Mouse (Mus musculus): ENCODE measurements around the gene Nlrx1. TPM values are rescaled to one million over a fixed set of nuclear protein-coding genes. Genes with fewer than 3 reads are reported as not detected.
A peak's percentile ranks its signal among the peaks of the same experiment; 100 is the strongest.
"Not testable (repeated sequence)": the region's sequence is repeated elsewhere in the genome, so short reads cannot be mapped to it uniquely, and the experiment has no call there.

Nlrx1 gene
- 10 to 100 TPM; 18.6 to 21.1 TPM for total RNA-seq (2021)
- long read RNA-seq, experiment 1, partial matches to known transcripts = 3 of 15 reads
- long read RNA-seq, experiment 1, other reads (novel, unspliced or antisense) = 12 of 15 reads
- long read RNA-seq, experiment 2, partial matches to known transcripts = 6 of 21 reads
- long read RNA-seq, experiment 2, other reads (novel, unspliced or antisense) = 15 of 21 reads

DNA sequence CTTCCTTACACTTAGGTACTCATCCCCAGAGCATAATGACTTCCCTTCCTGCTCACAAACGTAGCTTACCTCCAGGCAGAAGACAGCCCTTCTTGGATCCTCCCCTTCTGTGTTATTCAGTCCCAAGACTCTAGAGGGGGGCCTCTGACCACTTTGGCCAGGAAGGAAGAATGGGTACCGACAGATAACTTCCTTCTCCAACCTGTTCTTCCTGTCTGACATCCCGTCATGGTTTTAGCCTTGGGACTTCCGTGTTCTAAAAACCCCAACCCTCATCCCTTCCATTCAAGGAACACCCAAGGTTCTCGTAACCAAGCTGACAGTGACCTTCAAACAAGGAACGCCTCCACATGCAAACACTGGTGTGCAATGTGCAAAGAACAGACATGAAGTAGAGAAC lies at the start of gene Nlrx1:
TSS of gene Nlrx1 (minus strand) at position 168 of the 400 bp plus-strand sequence.
- DNase-seq = no peak

GRCm38 (mm10) chr9:44317452-44317851 lies 49.1 kb upstream of the Nlrx1 start:
- no peak for DNase-seq

DNA sequence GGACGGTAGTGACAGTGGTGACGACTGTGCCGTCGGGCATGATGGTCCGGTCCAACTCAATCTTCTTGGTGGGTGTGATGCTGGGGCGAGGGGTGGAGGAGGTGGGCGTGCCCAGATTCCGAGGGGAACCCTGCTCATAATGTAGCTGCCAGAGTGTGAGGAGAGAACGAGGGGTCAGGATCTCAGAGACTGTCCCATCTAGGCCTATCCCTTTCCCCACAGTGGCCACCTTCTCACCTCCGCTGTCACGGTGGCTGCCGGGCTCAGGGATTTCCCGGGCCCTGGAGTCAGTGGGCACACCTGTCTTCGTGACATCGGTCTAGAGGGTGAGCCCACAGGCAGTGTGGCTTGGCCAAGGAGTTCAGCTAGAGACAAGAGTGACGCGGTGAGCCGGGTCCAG lies 46.5 kb upstream of the Nlrx1 start:
- no peak for DNase-seq

GRCm38 (mm10) chr9:44314257-44314547 lies 45.8 kb upstream of the Nlrx1 start:
- no peak for DNase-seq

- DNase-seq = no peak
These were observed 45.3 kb upstream of the Nlrx1 start for GRCm38 (mm10) chr9:44313476-44314256.

DNA sequence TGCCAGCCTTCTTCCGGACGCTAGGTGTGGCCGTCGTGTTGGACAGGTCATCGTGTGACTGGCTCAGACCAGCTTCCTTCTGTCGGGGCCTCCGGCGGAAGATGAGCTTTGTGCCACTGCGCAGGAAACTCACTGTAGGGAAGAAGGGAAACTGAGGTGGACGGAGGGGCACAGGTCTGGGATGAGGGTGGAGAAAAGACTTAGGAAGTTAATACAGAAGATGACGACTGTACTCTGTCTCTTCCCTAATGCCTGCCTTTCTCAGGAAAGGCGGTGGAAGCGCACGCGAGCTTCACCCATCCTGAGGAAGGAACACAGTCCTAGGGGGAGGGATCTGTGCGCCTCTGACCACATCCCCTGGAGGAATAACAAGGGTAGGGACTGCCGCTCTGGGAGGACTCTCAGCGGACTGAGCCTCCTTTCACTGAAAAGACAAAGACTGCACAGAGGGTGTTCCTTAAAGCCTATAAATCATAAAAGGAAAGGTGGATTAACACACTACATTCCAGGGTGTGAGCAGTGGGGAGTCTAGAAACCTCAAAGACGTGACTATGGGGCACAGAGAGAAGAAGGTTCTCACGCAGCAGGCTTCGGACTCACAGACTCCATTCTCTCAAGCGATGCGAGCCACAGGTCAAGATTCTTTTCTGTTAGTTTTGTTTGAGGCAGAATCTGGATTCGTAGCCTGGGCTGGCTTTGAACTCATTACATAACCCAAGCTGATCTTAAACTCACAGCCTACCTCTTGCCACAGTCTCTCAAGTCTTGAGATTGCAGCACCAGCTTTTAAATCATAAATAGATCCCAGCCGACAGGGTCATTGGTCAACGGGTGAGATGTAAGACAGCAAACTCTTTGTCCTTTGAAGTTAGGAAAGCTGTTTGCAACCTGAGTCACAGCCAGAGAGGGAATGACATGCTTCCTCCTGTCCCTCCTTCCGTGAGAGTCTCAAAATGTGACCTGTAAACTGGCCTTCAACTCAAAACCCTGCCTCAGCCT lies 43.0 kb upstream of the Nlrx1 start:
- DNase-seq = no peak

- no peak for DNase-seq
These were observed 42.3 kb upstream of the Nlrx1 start for GRCm38 (mm10) chr9:44310750-44311135.

DNA sequence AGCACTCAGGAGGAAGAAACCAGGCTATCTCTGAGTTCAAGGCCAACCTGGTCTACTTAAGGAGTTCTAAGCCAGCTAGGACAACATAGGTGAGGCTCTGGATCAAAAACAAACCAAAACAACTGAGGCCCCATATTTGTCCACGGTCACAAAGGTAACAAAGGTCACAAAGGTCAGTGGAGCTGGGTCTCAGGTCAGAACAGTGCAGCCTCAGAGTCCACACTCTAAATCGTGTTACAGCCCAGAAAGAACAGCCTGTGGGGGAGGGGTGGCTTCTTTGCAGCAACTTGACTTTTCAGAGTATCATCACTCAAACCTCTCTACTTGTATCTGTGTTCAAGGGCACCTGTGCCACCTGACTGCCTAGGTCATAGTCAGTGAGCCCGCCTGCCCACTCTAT lies 41.4 kb upstream of the Nlrx1 start:
- no peak for DNase-seq

GRCm38 (mm10) chr9:44307248-44307647 lies 38.8 kb upstream of the Nlrx1 start:
- DNase-seq = no peak

GRCm38 (mm10) chr9:44306532-44306931 lies 38.1 kb upstream of the Nlrx1 start:
- no peak for DNase-seq

DNA sequence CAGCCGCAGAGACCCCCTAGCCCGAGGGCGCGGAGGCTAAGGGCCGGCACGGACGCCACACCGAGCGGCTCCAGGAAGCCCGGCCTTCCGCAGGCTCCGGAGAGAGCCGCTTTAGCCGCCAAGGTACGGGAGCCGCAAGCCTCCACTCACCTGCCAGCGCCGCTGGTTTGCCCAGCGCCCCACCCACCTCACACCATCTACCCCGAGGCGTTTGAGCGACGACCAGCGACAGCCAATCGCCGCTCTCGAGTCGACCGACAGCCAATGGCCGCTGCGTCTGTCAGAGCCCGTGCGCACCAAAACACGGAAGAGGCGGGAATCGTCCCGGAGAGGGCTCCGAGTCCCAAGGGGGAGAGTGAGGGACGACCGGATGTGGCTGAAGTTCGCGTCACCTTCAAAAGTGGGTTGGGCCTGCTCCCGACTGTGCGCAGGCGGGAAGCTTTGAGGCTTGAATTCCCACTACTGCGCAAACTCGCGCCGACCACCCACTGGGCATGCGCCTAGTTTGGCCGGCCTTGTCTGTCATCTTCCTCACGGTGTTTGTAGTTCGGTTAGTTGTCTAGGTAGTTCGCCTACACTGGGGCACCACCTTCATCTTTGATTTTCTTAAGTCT lies 37.2 kb upstream of the Nlrx1 start, which contains the start of gene Hinfp:
TSS of gene Hinfp (minus strand) at position 206 of the 614 bp plus-strand sequence.
- DNase-seq = peak; percentile 99

DNA sequence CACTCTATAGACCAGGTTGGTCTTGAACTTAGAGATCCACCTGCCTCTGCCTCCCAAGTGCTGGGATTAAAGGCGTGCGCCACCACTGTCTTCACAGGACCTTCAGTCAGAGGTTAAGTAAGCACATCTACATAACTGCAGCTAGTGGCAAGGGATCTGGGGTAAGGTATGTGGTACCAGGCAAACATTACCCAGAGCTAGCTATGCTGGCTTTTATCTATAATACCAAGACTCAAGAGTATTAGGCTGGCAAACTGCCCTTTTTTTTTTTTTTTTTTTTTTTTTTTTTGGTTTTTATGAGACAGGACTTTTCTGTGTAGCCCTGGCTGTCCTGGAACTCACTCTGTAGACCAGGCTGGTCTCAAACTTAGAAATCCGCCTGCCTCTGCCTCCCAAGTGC lies 31.6 kb upstream of the Nlrx1 start:
- DNase-seq = not testable (repeated sequence)

- no peak for DNase-seq
These were observed 24.1 kb upstream of the Nlrx1 start for GRCm38 (mm10) chr9:44292490-44292889.

GRCm38 (mm10) chr9:44288959-44289291 lies 20.5 kb upstream of the Nlrx1 start:
- DNase-seq = no peak

DNA sequence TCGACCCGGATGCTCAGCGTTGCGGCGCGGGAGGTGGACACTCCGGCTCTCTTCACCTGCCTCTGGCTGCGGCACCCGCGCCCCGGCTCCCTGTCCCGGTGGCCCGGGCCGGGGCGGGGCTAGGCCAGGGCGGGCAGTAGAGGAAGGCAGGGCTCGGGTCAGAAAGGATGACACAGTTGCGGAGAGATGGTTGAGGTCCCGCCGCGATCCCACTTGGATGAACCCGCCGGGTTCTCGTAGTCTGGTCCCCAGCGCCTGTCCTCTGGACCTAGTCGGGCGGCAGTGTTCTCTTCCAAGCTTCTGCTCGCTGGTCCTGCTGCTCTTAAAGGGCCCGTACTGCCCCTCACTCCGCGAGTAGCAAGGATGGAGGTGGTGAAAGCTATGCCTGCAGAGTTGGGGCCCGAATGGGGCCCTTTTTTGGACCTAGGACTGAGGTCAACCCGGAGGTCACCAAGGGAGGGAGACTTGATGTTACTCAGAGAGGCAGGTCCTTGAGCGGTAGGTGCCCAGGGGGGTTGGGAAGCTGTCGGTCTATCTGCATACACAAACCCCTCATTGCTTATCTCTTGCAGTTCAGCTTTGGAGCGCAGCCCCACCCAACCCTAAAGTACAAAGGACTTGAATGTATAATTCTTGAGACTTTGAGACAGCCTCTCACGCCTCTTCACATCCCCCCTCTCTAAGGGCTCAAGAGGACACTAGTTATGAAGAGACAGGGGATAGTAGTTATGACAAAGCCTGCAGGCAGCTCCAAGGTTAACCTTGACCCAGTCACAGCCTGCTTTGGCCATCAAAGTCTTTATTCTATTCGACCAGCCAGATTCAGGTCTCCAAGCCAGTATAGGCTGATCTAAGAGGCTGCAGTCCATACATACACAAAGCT lies 19.9 kb upstream of the Nlrx1 start, which contains the start of gene Abcg4:
TSS of gene Abcg4 (minus strand) at position 540 of the 883 bp plus-strand sequence.
- no peak for DNase-seq

- no peak for DNase-seq
These were observed 19.1 kb upstream of the Nlrx1 start for GRCm38 (mm10) chr9:44287401-44288075.

DNA sequence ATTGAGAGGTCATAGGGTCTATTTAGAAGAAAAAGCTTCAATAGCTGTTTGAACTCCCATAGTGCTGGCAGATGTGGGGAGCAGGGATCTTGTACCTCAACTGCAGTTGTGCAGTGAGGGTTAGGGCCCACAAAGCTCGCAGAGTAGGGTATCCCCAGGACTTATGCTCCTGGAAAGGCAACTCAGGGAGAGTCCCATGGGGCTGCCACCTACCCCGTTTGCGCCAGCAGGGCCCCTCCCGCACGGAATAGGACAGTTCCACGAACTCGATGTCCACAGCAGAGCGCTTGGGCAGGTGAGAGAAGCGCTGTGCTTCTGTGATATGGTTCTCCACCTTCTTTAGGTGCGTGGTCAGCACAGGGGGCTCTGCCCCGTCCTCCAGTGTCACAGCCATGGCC lies 18.6 kb upstream of the Nlrx1 start:
- no peak for DNase-seq

GRCm38 (mm10) chr9:44286256-44286850 lies 18.0 kb upstream of the Nlrx1 start:
- no peak for DNase-seq

DNA sequence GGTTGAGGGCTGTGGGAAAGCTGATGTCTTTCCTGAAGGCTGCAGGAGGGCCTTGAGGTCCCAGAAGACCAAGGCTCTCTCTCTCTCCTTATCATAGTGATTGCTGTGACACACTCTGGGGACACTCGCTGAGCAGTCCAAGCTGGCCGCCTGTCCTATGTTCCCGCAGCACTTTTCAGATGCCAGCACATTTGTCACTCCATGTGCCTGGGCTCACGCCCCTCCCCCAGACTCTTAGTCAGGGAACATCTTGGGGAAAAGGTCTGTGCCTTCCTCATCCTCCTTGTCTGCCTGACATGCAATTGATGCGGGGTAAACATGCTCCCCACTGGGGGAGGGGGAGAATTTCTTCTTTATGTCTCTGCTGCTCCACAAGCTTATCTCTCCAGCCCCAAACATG lies 14.8 kb upstream of the Nlrx1 start:
- DNase-seq = no peak

- no peak for DNase-seq
These were observed 1.6 kb upstream of the Nlrx1 start for GRCm38 (mm10) chr9:44269973-44270372.

Data from gastrocnemius, postnatal 25 days (tissue).